Mouse (Mus musculus): Measurements from ENCODE around the gene Rfc2. TPM values are rescaled to one million over a fixed set of nuclear protein-coding genes. Genes with fewer than 3 reads are reported as not detected.

Gene Rfc2
- total and polyA plus RNA-seq, 2 experiments from 2014 or later = 58.1 to 155 TPM

DNA sequence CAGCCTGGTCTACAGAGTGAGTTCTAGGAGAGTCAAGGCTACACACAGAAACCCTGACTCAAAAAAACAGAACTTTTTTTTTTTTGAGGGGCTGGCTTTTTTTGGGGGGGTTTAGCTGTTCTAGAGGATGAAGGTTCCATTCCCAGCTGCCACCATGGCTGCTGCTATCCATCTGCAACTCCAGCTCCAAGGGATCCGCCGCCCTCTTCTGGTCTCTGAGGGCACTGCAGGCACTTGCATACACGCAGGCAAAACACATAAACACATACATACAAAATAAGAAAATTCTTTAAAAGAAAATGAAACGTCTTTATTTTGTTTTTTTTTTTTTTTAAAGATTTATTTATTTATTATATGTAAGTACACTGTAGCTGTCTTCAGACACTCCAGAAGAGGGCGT, 69.8 kb downstream of the Rfc2 start:
- H3K4me2 ChIP-seq (ENCODE audit: low read depth, low read length, poor library complexity, severe bottlenecking) = no peak overlapping the region
- 53% methylated on average over 4 of the region's 5 CpGs for WGBS
- no peak overlapping the region for H3K4me3 ChIP-seq (ENCODE audit: low read depth, low read length)
- peak; percentile 59 for TF ChIP-seq CTCF (IDR thresholded peaks at IDR 0.05)
- H3K27me3 ChIP-seq (ENCODE audit: insufficient read depth, low read length) = no peaks in the 10 kb centered on the region
- no peak overlapping the region for H3K9ac ChIP-seq (replicated peaks; ENCODE audit: low read length, poor library complexity, severe bottlenecking)
- no peak overlapping the region for H3K27ac ChIP-seq (ENCODE audit: low read depth, low read length)
- H3K36me3 ChIP-seq (ENCODE audit: insufficient read depth, low read length) = no peaks in the 10 kb centered on the region
- DNase-seq (ENCODE audit: low spot score) = no peak
- H3K4me1 ChIP-seq (ENCODE audit: insufficient read depth, low read length) = no peaks in the 10 kb centered on the region
- no peaks in the 10 kb centered on the region for H3K9me3 ChIP-seq (ENCODE audit: low read length)
- no peak for ATAC-seq (ENCODE audit: low FRiP score)

Small RNA genes within 50 kb of the gene (microRNA-seq; reads per million reads assigned to microRNA genes)
- not detected for gene Mir7228 (ENCODE audit: borderline number of aligned reads)

Other genes starting within 250 kb of the Rfc2 start
- gene Gtf2ird1, start 124.7 kb upstream of the Rfc2 start, total RNA-seq (2014; rRNA removed) = 53.4 and 69.5 TPM in 2 replicates
- gene Gtf2ird1, start 124.7 kb upstream of the Rfc2 start, polyA plus RNA-seq (2015; fragmentation: Nextera tagmentation; extraction: Ambion mirVana) = 50.9 and 54.3 TPM in 2 replicates
- 148 and 153 TPM in 2 replicates for gene Clip2, start 28.9 kb upstream of the Rfc2 start, total RNA-seq (2014; rRNA removed)
- 13.1 TPM in 2 replicates for gene Clip2, start 28.9 kb upstream of the Rfc2 start, polyA plus RNA-seq (2015; fragmentation: Nextera tagmentation; extraction: Ambion mirVana)
- not detected in 2 replicates for gene Syna, start 21.2 kb upstream of the Rfc2 start, total RNA-seq (2014; rRNA removed)
- 0.93 and 1.1 TPM in 2 replicates for gene Syna, start 21.2 kb upstream of the Rfc2 start, polyA plus RNA-seq (2015; fragmentation: Nextera tagmentation; extraction: Ambion mirVana)
- 0.44 and 2.8 TPM in 2 replicates for gene Lat2, start 33.7 kb downstream of the Rfc2 start, total RNA-seq (2014; rRNA removed)
- gene Lat2, start 33.7 kb downstream of the Rfc2 start, polyA plus RNA-seq (2015; fragmentation: Nextera tagmentation; extraction: Ambion mirVana) = 1.6 and 2.2 TPM in 2 replicates
- 424 and 435 TPM in 2 replicates for gene Eif4h, start 58.1 kb downstream of the Rfc2 start, total RNA-seq (2014; rRNA removed)
- 302 and 311 TPM in 2 replicates for gene Eif4h, start 58.1 kb downstream of the Rfc2 start, polyA plus RNA-seq (2015; fragmentation: Nextera tagmentation; extraction: Ambion mirVana)
- 72.9 and 76.5 TPM in 2 replicates for gene Limk1, start 107.2 kb downstream of the Rfc2 start, total RNA-seq (2014; rRNA removed)
- 15.5 and 16.7 TPM in 2 replicates for gene Limk1, start 107.2 kb downstream of the Rfc2 start, polyA plus RNA-seq (2015; fragmentation: Nextera tagmentation; extraction: Ambion mirVana)
- 27.7 and 35.8 TPM in 2 replicates for gene Eln, start 166.0 kb downstream of the Rfc2 start, total RNA-seq (2014; rRNA removed)
- 35.0 and 36.2 TPM in 2 replicates for gene Eln, start 166.0 kb downstream of the Rfc2 start, polyA plus RNA-seq (2015; fragmentation: Nextera tagmentation; extraction: Ambion mirVana)